Mouse (Mus musculus) heart, postnatal 25 days (tissue): ENCODE results near the gene Numa1. TPM values are rescaled to one million over a fixed set of nuclear protein-coding genes. Genes with fewer than 3 reads are reported as not detected.
"Not testable (repeated sequence)": the region's sequence is repeated elsewhere in the genome, so short reads cannot be mapped to it uniquely, and the experiment has no call there.

ENCODE experiments used
- DNase-seq: peaks from one replicate; pipeline ENCODE4 v3.0.0; 2022; ENCODE audit warnings: low spot score
- intact Hi-C: fragments of 180-260 bp; cut with DNase I; formaldehyde crosslinking; loops from one replicate; pipeline ENCODE4 v1.15.1; 2025
- total RNA-seq, 2 experiments: library from RNA; stranded (reverse); gene quantifications; 2 replicates each; pipeline ENCODE4 v1.2.3; 2021

Numa1 gene
- total RNA-seq, 2 experiments from 2014 or later = 88.4 to 93.0 TPM

GRCm38 (mm10) chr7:101933300-101933699 lies 611 bp upstream of the Numa1 start:
- intact Hi-C loops = loop anchor here (5.0 kb wide), 3 partner anchors 34 to 129 kb away; no protein-coding TSS in a partner anchor
- DNase-seq = no peak

DNA sequence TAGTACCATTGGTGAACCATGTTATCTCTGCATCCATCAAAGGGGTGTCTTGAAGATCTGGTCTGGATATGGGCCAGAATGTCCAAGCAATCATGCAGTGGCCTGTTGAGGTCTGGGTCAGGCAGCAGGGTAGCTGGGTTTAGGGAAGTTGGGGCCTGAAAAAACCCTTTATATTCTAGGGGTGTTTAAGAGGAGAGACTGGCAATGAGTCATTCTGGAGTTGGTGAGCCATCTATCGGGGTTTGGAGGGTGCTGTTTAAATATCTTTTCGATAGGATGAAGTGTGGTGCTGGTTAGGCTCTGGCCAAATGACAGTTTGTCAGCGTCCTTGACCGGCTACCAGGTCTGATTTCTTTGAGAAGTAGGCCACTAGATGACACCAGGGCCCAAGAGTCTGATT lies 2.0 kb downstream of the Numa1 start:
- intact Hi-C loops = no loop called here
- no peak for DNase-seq

DNA sequence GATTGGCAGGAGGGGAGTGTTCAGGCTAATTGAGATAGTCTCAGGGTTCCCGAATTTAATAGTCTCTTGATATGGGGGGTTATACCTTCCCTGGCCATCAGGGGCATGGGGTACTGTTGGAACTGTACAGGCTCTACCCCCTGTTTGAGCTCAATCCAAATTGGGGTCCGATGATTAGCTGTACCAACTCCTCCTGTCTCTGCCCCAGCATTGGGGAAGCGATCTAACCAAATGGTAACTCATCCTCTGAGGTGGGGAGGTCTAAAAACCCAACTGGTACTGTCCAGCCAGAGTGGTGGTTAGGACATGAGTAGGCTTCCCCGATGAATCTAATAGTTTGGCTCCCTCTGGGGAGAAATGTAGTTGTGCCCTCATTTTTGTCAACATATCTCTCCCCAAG lies 3.1 kb downstream of the Numa1 start:
- intact Hi-C loops = no loop called here
- no peak for DNase-seq

DNA sequence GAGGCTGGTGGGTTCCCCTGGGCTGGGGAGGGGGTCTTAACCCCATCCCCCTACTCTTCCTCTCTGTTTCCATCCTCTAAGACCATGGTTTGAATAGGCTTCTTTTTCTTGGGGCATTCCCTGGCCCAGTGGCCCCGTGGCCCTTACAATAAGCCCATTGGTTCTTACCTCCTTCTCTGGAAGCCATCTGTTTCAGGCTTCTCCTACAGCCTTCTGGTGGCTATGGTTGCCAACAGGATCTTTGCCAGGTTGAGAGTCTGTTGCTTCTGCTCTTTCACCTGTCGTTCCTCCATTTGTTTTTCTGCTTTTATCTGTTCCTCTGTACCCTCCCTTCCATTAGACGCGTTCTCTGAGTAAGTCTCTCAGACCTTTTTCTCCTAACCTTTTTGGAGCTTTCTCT lies 3.7 kb downstream of the Numa1 start:
- intact Hi-C loops = no loop called here
- no peak for DNase-seq

DNA sequence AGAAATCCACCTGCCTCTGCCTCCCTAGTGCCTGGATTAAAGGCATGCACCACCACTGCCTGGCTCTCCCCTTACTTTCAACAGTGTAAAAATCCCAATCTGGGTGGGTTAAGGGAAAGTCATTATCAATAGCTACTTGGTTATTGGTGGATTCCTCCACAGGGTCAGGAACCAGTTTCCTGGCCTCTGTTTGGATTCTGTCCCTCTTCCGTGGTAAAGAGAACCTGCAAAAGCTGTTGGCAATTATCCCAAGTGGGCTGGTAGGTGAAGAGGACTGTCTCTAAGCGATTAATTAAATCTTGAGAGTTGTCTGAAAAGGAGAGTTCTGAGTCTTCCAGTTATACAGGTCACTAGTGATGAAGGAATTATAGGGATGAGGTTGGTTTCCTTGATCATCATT lies 4.4 kb downstream of the Numa1 start:
- intact Hi-C loops = no loop called here
- no peak for DNase-seq

DNA sequence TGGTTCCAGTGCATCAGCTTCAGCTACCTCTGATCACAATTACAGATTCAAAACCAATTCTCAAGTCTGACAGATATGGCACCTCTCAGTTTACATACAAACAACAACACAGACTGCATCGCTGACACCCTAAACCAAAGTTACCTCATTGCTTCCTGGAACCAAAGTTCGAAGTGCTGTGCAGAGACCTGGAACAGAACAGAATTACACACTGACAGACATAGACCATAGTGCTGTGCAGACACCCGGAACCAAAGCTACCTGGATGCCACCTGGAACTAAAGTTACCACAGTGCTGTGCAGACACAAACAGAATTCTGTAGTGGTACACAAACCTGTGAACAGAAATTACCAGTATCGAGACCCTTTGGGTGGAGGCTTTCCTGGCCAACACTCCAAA lies 5.8 kb downstream of the Numa1 start:
- no peak for DNase-seq
- intact Hi-C loops = no loop called here

DNA sequence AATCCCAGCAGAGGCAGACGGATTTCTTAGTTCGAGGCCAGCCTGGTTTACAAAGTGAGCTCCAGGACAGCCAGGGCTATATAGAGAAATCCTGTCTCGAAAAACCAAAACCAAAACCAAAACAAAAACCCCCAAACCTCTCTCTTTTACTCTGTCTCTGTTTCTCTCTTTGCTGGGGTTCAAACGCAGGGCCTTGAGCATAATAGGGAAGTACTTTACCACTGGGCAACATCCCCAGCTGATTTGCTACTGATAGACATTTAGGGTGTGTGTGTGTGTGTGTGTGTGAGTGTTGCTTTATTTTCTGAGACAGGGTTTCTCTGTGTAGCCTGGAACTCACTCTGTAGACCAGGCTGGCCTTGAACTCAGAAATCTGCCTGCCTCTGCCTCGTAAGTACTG lies 15.1 kb downstream of the Numa1 start:
- DNase-seq, intact Hi-C loops: not testable (repeated sequence)

DNA sequence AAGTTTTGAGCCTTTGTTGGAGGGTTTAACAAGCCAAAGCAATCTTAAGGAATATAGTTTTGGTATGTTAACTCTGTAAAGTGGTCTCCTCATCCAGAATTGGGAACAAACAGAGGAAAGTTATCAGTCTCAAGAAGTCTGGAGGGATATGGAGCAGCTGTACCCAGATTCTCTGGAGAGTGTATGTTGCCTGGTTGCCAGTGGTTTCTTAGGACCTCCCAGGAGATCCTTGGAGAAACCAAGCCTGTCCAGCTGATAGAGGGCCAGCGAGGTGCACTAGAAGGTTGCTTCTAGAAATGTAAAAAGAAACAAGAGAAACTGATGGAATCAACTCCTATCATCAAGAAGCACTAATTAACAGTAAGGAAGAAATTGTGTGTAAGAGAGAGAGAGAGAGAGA lies 17.7 kb downstream of the Numa1 start:
- intact Hi-C loops = no loop called here
- no peak for DNase-seq

DNA sequence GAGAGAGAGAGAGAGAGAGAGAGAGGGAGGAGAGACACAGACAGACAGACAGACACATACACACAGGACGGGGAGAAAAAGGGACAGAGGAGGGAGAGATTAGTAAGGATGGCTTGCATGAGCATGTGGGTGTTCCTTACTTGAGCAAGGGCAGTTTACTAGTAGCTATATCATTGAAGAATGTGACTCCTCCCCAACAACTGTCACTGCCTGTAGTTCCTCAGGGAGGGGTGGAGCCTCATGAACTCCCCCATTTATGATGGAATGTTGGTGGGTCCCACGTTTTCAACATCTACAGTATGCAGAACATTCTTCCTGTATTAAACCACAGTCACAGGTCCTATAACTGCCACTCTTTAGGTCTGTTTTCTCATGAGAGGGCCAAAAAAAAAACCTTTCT lies 18.2 kb downstream of the Numa1 start:
- intact Hi-C loops = no loop called here
- DNase-seq = no peak

GRCm38 (mm10) chr7:101954163-101954562 lies 20.3 kb downstream of the Numa1 start:
- DNase-seq = no peak
- intact Hi-C loops = no loop called here

DNA sequence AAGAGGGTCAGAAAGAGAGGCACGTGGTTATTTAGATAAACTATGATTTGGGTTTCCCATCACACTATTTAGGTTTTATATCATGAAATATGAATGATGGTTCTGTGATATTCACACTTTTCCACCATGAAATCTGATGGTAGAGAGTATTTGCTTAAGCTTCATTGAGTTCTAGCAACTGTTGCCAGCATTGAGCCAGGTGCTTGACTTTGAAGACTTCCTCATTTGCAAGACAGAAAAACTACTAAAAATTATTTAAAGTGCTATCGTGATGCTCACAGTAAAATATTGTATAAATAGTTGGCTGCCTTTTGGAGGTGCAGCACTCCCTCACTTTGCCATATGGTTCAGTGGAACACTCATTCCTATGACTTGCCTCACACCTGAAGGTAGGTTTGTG lies 21.4 kb downstream of the Numa1 start:
- DNase-seq = no peak
- intact Hi-C loops = no loop called here

DNA sequence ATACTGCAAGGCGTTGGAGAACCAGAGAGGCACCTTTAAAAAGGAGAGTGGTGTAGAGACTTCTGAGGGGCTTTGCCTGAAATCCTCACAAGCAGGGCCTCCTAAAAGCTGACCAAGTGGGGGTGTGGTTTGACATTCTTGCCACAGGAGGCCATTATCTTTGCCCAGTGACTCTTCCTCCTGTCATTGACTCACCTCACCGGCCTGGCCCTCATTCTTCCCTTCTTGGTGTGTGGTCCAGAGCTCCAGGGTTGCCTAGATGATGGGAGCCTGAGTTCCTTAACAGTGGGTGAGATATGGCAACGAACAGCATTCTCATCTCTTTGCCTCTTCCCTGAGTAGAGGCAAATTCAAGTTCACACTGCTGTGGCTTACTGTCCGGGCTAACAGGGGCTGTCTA lies 22.0 kb downstream of the Numa1 start:
- intact Hi-C loops = no loop called here

DNA sequence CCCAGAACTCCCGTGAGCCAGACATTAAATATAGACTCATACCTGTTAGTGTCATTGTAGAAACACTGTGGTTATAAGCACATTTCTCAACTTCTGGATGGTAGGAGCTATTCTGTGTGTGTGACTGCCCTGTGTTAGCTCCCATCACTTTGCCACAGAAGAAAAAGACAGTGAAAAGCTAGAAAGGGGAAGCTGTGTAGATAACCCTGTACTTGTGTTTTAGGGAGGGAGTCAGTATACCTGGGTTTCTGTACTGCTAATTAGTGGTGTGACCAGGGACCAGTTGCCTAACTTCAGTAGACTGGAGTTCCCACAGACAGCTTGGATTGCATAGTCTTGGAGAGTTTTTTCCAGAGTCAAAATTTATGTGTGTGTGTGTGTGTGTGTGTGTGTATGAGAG lies 22.6 kb downstream of the Numa1 start:
- DNase-seq = no peak
- intact Hi-C loops = no loop called here

More for the DNA sequence above, 22.0 kb downstream of the Numa1 start:
- DNase-seq = no peak

GRCm38 (mm10) chr7:101956911-101957310 lies 23.0 kb downstream of the Numa1 start:
- no peak for DNase-seq
- intact Hi-C loops = no loop called here

- no peak for DNase-seq
- intact Hi-C loops = no loop called here
These were observed 28.9 kb downstream of the Numa1 start for GRCm38 (mm10) chr7:101962829-101963228.

- intact Hi-C loops = no loop called here
- DNase-seq = no peak
These were observed 29.7 kb downstream of the Numa1 start for GRCm38 (mm10) chr7:101963621-101964020.

GRCm38 (mm10) chr7:101964551-101964950 lies 30.6 kb downstream of the Numa1 start:
- intact Hi-C loops = no loop called here

DNA sequence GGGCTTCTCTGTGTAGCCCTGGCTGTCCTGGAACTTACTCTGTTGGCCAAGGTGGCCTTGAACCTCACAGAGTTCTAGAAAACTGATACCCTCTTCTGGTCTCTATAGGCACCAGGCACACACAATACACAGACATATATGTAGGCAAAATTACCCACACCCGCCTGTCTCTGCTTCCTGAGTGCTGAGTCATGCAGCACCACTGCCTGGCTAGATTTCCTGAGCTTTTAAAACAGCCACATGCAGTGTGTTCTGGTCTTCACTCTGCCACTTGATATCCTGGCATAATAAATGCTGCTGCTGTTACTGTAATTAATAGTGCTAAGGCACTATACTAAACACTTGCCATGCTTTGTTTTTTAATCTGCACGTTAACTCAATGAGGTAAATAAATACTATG lies 31.7 kb downstream of the Numa1 start:
- intact Hi-C loops = loop anchor here (5.0 kb wide), 2 partner anchors 33 to 48 kb away; partner anchors contain the start of genes Lrrc51 and Numa1
- DNase-seq = no peak

More at GRCm38 (mm10) chr7:101964551-101964950, 30.6 kb downstream of the Numa1 start:
- no peak for DNase-seq

- no peak for DNase-seq
These were observed 33.3 kb downstream of the Numa1 start for GRCm38 (mm10) chr7:101967256-101967655.

GRCm38 (mm10) chr7:101968751-101969150 lies 34.8 kb downstream of the Numa1 start:
- DNase-seq = no peak
- intact Hi-C loops = loop anchor here (5.0 kb wide), 2 partner anchors 36 to 51 kb away; partner anchors contain the start of genes Lrrc51 and Numa1

More at GRCm38 (mm10) chr7:101967256-101967655, 33.3 kb downstream of the Numa1 start:
- intact Hi-C loops = loop anchor here (5.0 kb wide), 2 partner anchors 35 to 50 kb away; partner anchors contain the start of genes Lrrc51 and Numa1

- DNase-seq = peak; percentile 74
- intact Hi-C loops = loop anchor here (5.0 kb wide), 2 partner anchors 38 to 53 kb away; partner anchors contain the start of genes Lrrc51 and Numa1
These were observed 36.0 kb downstream of the Numa1 start for GRCm38 (mm10) chr7:101969694-101970428.

GRCm38 (mm10) chr7:101970429-101970775 lies 36.5 kb downstream of the Numa1 start:
- intact Hi-C loops = no loop called here
- peak; percentile 78 for DNase-seq
